Mouse (Mus musculus) adrenal gland (tissue): ENCODE results near the gene Csmd2.

Experiments
- intact Hi-C: fragments of 180-260 bp; cut with DNase I; formaldehyde crosslinking; loops from one replicate; pipeline ENCODE4 v1.15.1; 2025

The Csmd2 gene

GRCm38 (mm10) chr4:128241854-128242356 is 254.2 kb downstream of the Csmd2 start:
- intact Hi-C loops = no loop called here

GRCm38 (mm10) chr4:128245201-128245600 is 257.5 kb downstream of the Csmd2 start:
- intact Hi-C loops = no loop called here

- intact Hi-C loops = no loop called here
Observed at GRCm38 (mm10) chr4:128248676-128249075, 261.0 kb downstream of the Csmd2 start.

- intact Hi-C loops = no loop called here
Observed at GRCm38 (mm10) chr4:128259211-128259610, 271.6 kb downstream of the Csmd2 start.

GRCm38 (mm10) chr4:128260907-128261560 is 273.4 kb downstream of the Csmd2 start, which contains the start of gene Hmgb4:
Gene Hmgb4, minus strand, starts transcription at chr4:128260957.
- intact Hi-C loops = no loop called here

GRCm38 (mm10) chr4:128264491-128264890 is 276.8 kb downstream of the Csmd2 start:
- intact Hi-C loops = no loop called here

- intact Hi-C loops = no loop called here
Observed at GRCm38 (mm10) chr4:128265341-128265740, 277.7 kb downstream of the Csmd2 start.

GRCm38 (mm10) chr4:128269261-128269875 is 281.7 kb downstream of the Csmd2 start:
- intact Hi-C loops = no loop called here

GRCm38 (mm10) chr4:128270177-128270576 is 282.5 kb downstream of the Csmd2 start:
- intact Hi-C loops = no loop called here

- intact Hi-C loops = no loop called here
Observed at GRCm38 (mm10) chr4:128270931-128271330, 283.3 kb downstream of the Csmd2 start.

GRCm38 (mm10) chr4:128272501-128272900 is 284.8 kb downstream of the Csmd2 start:
- intact Hi-C loops = no loop called here

GRCm38 (mm10) chr4:128273146-128273545 is 285.5 kb downstream of the Csmd2 start:
- intact Hi-C loops = no loop called here

- intact Hi-C loops = no loop called here
Observed at GRCm38 (mm10) chr4:128275116-128275515, 287.5 kb downstream of the Csmd2 start.

- intact Hi-C loops = no loop called here
Observed at GRCm38 (mm10) chr4:128275586-128275985, 287.9 kb downstream of the Csmd2 start.

- intact Hi-C loops = no loop called here
Observed at GRCm38 (mm10) chr4:128285009-128285408, 297.4 kb downstream of the Csmd2 start.

- intact Hi-C loops = no loop called here
Observed at GRCm38 (mm10) chr4:128288095-128288494, 300.4 kb downstream of the Csmd2 start.

GRCm38 (mm10) chr4:128304049-128304448 is 316.4 kb downstream of the Csmd2 start:
- intact Hi-C loops = no loop called here

GRCm38 (mm10) chr4:128306011-128306410 is 318.4 kb downstream of the Csmd2 start:
- intact Hi-C loops = no loop called here

- intact Hi-C loops = no loop called here
Observed at GRCm38 (mm10) chr4:128315328-128315727, 327.7 kb downstream of the Csmd2 start.

GRCm38 (mm10) chr4:128317951-128318350 is 330.3 kb downstream of the Csmd2 start:
- intact Hi-C loops = no loop called here

- intact Hi-C loops = no loop called here
Observed at GRCm38 (mm10) chr4:128325511-128325910, 337.9 kb downstream of the Csmd2 start.

GRCm38 (mm10) chr4:128326755-128327154 is 339.1 kb downstream of the Csmd2 start:
- intact Hi-C loops = no loop called here

GRCm38 (mm10) chr4:128327421-128327820 is 339.8 kb downstream of the Csmd2 start:
- intact Hi-C loops = no loop called here
